Mouse (Mus musculus): ENCODE measurements around the gene Tnfrsf22.

GRCm38 (mm10) chr7:143600231-143600740, 49.2 kb downstream of the Tnfrsf22 start:
- TF ChIP-seq CTCF (IDR thresholded peaks at IDR 0.05; ENCODE audit: borderline replicate concordance, extremely low read depth, insufficient read depth, insufficient read length) (no peak), POLR2A (IDR thresholded peaks at IDR 0.05; ENCODE audit: borderline replicate concordance, extremely low read depth, insufficient read depth, insufficient read length, poor library complexity, severe bottlenecking) (no peak)
